Mouse (Mus musculus): ENCODE measurements at regions not wholly inside any gene's neighbourhood (a gene's known extent, or its start where the extent isn't known, plus 50 kb on each side); places are given as distances from the start of the nearest gene placed in this dataset.

GRCm38 (mm10) chr1:51593621-51594441, 115.6 kb upstream of the Nabp1 start:
- TF ChIP-seq CTCF (IDR thresholded peaks at IDR 0.05; ENCODE audit: extremely low read depth, insufficient read depth, low read length) (no peak), POLR2A (IDR thresholded peaks at IDR 0.05; ENCODE audit: extremely low read depth, insufficient read depth, low read length) (no peak)

All from cortical plate, adult 2 months (tissue).